Mouse (Mus musculus) E14TG2a.4 (cell line): ENCODE results near the gene Cmtm8.

Source experiments
- H3K27me3 ChIP-seq: 2 replicates; pipeline ENCODE4 v1.6.1; 2014; ENCODE audit warnings: low read length, control low read depth; ENCODE audit not compliant: insufficient read depth
- H3K36me3 ChIP-seq: 2 replicates; pipeline ENCODE4 v1.6.1; 2014; ENCODE audit warnings: low read length, control low read depth; ENCODE audit not compliant: insufficient read depth
- H3K4me1 ChIP-seq: replicated peaks from 2 replicates; pipeline ENCODE4 v1.6.1; 2014; ENCODE audit warnings: low read depth, low read length, control low read depth
- H3K4me3 ChIP-seq: replicated peaks from 2 replicates; pipeline ENCODE4 v1.5.1; 2014; ENCODE audit warnings: mild to moderate bottlenecking, low read length
- H3K9me3 ChIP-seq: 2 replicates; pipeline ENCODE4 v1.6.1; 2014; ENCODE audit warnings: low read length, control low read depth
- CTCF ChIP-seq: conservative IDR thresholded peaks from 2 replicates; pipeline ENCODE4 v1.5.1; 2014; ENCODE audit warnings: low read length
- NANOG ChIP-seq: IDR thresholded peaks from 2 replicates; pipeline ENCODE4 v1.6.1; 2014; ENCODE audit warnings: borderline replicate concordance, low read length, mixed read lengths
- POU5F1 ChIP-seq: IDR thresholded peaks from 2 replicates; pipeline ENCODE4 v1.6.1; 2014; ENCODE audit warnings: low read length, borderline replicate concordance

The Cmtm8 gene

DNA sequence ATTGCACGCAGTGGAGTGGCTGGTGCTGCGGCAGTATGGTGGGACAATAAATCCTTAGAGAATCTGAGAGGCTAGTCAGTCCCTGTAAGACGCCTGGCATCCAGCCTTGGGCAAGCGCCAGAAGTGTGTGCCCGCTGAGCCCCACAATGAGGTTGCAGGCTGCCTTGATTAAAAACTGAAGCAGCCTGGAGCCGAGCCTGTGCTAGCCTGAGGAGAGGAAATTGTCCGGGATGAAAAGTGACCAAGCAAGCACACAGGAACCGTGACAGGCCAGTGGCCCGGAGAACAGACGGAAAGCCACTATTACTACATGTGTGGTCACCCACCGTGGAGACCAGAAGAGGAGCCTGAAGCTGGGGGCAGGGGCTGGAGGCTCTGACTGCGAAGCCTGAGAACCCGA lies 76.9 kb downstream of the Cmtm8 start:
- TF ChIP-seq NANOG (no peak), CTCF (no peak), POU5F1 (no peak)
- 0 out of 2 replicates have a peak, but pooled peaks cover 2% of the 10 kb centered on the region for H3K9me3 ChIP-seq
- no peaks in the 10 kb centered on the region for H3K27me3 ChIP-seq
- no peak overlapping the region for H3K4me3 ChIP-seq
- peaks cover 46% of the 10 kb centered on the region for H3K36me3 ChIP-seq
- peaks cover 61% of the 10 kb centered on the region for H3K4me1 ChIP-seq

- no peak overlapping the region; the same call in 1 of the 2 replicates for H3K4me3 ChIP-seq
- no peak for TF ChIP-seq POU5F1
- TF ChIP-seq CTCF = peak; percentile 62
- TF ChIP-seq NANOG = no peak
- H3K36me3 ChIP-seq = peaks cover 55% of the 10 kb centered on the region
- H3K27me3 ChIP-seq = no peaks in the 10 kb centered on the region
- peaks cover 77% of the 10 kb centered on the region for H3K4me1 ChIP-seq
- no peaks in the 10 kb centered on the region for H3K9me3 ChIP-seq
Measured at GRCm38 (mm10) chr9:114763341-114763740, 80.6 kb downstream of the Cmtm8 start.

DNA sequence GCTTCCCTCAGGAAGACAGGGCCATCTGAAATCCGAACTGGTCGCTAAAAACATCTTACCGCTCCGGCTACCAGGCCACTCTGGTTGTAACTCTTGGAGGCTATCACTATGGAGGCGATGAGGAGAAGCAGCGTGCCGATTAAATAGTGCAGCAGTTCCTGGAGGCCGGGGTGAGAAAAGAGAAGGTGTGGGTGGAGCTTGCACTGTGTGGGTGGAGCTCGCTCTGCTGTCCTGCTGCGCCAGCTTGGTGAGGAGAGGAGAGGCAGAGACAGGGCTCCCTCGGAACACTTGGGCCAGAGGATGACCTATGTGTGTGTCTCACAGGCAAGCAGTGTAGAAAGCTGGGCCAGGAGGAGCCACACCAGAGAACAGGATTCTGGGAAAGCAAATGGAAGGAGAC lies 82.1 kb downstream of the Cmtm8 start:
- Histone ChIP-seq H3K4me1 (peaks cover 77% of the 10 kb centered on the region), H3K36me3 (peaks cover 62% of the 10 kb centered on the region), H3K27me3 (no peaks in the 10 kb centered on the region), H3K4me3 (no peak overlapping the region), H3K9me3 (no peaks in the 10 kb centered on the region)
- TF ChIP-seq NANOG (no peak), CTCF (no peak), POU5F1 (no peak)

DNA sequence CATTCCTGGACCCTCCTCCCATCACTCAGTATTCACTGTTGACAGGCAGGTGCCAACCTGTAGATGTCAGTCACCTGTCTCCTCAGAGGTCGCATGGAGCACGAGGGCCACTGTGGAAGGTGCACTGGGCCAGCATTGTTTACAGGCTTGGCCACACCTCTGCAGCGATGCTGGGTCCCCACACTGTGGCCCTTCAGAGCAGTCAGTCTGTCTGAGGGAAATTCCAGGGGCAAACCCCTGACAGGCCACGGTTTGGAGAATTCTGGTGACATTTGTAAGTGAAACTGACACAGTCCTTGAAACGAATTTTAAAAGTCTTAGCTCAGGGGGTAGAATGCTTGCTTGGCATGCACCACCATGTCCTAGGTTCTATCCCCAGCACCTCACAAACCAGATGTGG lies 83.6 kb downstream of the Cmtm8 start:
- Histone ChIP-seq H3K27me3 (no peaks in the 10 kb centered on the region), H3K4me1 (peaks cover 66% of the 10 kb centered on the region), H3K36me3 (peaks cover 70% of the 10 kb centered on the region), H3K4me3 (no peak overlapping the region), H3K9me3 (no peaks in the 10 kb centered on the region)
- no peak for TF ChIP-seq NANOG
- TF ChIP-seq CTCF = no peak
- no peak for TF ChIP-seq POU5F1

DNA sequence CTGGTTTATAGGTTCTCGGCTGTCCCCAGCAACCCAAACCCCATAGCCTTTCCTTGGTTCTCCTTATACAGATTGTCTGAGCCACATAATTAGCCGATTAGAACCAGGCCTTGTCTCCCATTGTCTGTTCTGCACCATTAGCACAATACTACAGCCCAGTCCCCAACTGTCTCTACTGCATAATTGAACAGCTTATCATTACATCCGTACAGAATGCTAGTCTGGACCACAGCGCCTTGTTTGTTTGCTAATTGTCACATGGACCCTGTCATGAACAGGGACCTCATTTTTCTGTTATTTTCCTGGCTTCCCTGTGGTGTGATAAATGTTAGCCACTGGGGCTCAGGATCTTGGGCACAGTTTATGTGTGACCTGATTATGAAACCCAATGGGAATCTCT lies 84.1 kb downstream of the Cmtm8 start:
- Histone ChIP-seq H3K4me1 (peaks cover 66% of the 10 kb centered on the region), H3K9me3 (no peaks in the 10 kb centered on the region), H3K4me3 (no peak overlapping the region), H3K36me3 (peaks cover 72% of the 10 kb centered on the region), H3K27me3 (no peaks in the 10 kb centered on the region)
- no peak for TF ChIP-seq CTCF
- TF ChIP-seq POU5F1 = no peak
- no peak for TF ChIP-seq NANOG

DNA sequence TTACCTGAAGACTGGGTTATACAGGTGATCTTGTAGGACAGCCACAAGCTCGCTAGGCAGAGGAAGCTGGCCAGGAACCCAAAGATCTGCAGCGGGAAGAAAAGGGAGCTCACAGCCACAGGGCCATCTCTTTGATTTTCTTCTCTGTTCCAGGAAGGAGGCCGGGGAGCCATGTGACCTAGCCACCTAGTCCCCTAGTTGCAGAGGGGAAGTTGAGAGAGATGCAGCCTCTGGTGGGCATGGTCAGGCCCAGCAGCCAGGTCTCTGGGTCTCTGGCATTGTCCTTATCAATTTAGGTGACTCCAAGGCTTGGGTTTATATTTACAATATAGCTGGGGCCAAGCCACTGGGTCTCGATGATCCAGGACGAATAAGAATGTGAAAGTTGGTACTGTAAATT lies 85.2 kb downstream of the Cmtm8 start:
- Histone ChIP-seq H3K4me1 (peaks cover 64% of the 10 kb centered on the region), H3K36me3 (peaks cover 75% of the 10 kb centered on the region), H3K4me3 (no peak overlapping the region), H3K27me3 (no peaks in the 10 kb centered on the region), H3K9me3 (no peaks in the 10 kb centered on the region)
- TF ChIP-seq POU5F1 = no peak

DNA sequence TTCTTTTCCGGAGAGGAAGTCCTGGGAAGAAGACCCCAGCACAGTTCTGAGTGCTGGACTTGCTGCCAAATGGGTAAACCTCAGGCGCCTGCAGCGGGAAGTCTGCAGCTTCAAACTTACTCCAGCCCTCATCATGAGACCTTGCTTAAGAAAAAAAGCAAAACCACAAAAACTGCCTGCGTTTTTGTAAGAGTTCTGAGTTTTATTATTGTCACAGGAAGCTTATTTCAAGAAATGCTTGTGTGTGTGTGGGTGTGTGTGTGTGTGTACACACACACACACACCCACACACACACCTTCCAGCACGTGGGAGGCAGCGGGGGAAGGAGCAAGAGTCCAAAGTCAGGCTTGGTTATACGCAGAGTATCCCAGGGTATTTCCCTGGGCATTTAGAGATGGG lies 85.7 kb downstream of the Cmtm8 start:
- Histone ChIP-seq H3K4me3 (no peak overlapping the region), H3K27me3 (no peaks in the 10 kb centered on the region), H3K9me3 (no peaks in the 10 kb centered on the region), H3K36me3 (peaks cover 75% of the 10 kb centered on the region), H3K4me1 (peaks cover 59% of the 10 kb centered on the region)
- TF ChIP-seq CTCF (no peak), POU5F1 (no peak), NANOG (no peak)

GRCm38 (mm10) chr9:114752863-114753484 lies 91.0 kb downstream of the Cmtm8 start:
- peaks cover 57% of the 10 kb centered on the region for H3K36me3 ChIP-seq
- TF ChIP-seq CTCF = peak; percentile 84
- no peak for TF ChIP-seq POU5F1
- no peak for TF ChIP-seq NANOG
- peaks cover 29% of the 10 kb centered on the region for H3K4me1 ChIP-seq
- H3K9me3 ChIP-seq = no peaks in the 10 kb centered on the region
- peak overlapping the region; percentile 81 for H3K4me3 ChIP-seq
- no peaks in the 10 kb centered on the region for H3K27me3 ChIP-seq

DNA sequence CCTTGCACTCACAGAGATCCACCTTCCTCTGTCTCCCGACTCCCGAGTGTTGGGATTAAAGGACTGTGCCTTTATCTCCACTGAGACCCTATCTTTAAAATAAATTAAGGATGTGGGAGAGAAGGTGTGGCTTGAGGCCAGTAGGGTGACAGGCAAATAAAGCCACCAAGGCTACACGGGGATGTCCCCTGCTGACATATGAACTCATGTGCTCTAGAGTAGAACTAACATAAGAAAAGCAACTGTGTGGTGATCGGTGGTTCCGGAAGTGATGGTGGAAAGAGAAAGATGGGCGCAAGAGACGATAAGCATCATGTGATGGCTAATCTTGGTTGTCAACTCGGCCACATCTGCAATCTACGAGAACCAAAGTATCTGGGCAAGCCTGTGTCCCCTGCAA lies 91.6 kb downstream of the Cmtm8 start:
- Histone ChIP-seq H3K4me3 (no peak overlapping the region), H3K4me1 (peaks cover 29% of the 10 kb centered on the region), H3K36me3 (peaks cover 62% of the 10 kb centered on the region), H3K27me3 (no peaks in the 10 kb centered on the region), H3K9me3 (no peaks in the 10 kb centered on the region)
- TF ChIP-seq NANOG (no peak), POU5F1 (no peak), CTCF (no peak)

- TF ChIP-seq CTCF (peak; percentile 25), NANOG (no peak), POU5F1 (no peak)
- Histone ChIP-seq H3K36me3 (peaks cover 62% of the 10 kb centered on the region), H3K9me3 (no peaks in the 10 kb centered on the region), H3K27me3 (no peaks in the 10 kb centered on the region), H3K4me1 (peaks cover 31% of the 10 kb centered on the region), H3K4me3 (no peak overlapping the region)
Measured at GRCm38 (mm10) chr9:114751582-114751981, 92.4 kb downstream of the Cmtm8 start.
